Comparison of ENCODE assay signal across 12 mouse cellular contexts in the genomic region with DNA sequence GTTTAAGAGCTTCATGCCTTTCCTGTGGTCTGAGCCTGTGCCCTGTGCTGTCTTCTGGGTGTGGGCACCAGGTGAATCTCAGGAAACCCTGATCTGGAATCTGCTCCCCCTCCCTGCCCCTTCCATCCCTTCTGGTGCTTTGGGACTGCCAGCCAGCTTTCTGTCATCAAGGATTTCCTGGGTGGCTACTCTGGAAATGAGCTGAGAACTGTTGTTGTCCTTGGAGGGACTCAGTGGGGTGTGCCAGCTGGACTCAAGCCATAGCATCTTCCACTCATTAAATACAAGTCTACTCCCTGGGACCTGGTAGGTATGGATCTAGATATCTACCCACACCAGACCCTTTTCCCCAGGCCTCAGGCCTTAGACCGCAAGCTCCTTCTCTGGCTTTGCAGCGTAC. TPM values are rescaled to one million over a fixed set of nuclear protein-coding genes. Genes with fewer than 3 reads are reported as not detected.
A peak's percentile ranks its signal among the peaks of the same experiment; 100 is the strongest.
DNase-seq lines count a peak whose midpoint lies in the region; ATAC-seq lines count a peak whose summit lies in the region.
"Had no signal": no experiment of that assay in that cellular context is flagged by ENCODE, and none has a peak within 500 bp of the region (broad histone marks: within the 10 kb centered on the region; RNA-seq: fewer than 3 reads in every experiment).

No protein-coding gene starts in this region.

- no peak overlapping the region for H3K4me2 ChIP-seq in hindbrain, embryonic 14.5 days (replicated peaks)
- H3K4me2 ChIP-seq in hindbrain, embryonic 12.5 days (replicated peaks) = no peak overlapping the region
- H3K4me2 ChIP-seq: midbrain, embryonic 12.5 days had no signal

- H3K36me3 ChIP-seq in hindbrain, embryonic 14.5 days (replicated peaks; ENCODE audit: control insufficient read depth, insufficient read depth) = no peaks in the 10 kb centered on the region
- H3K36me3 ChIP-seq in hindbrain, embryonic 12.5 days = no peaks in the 10 kb centered on the region
- H3K36me3 ChIP-seq: midbrain, embryonic 12.5 days had no signal

- no peaks in the 10 kb centered on the region for H3K27me3 ChIP-seq in hindbrain, embryonic 14.5 days (ENCODE audit: control insufficient read depth, insufficient read depth, low read length)
- no peaks in the 10 kb centered on the region for H3K27me3 ChIP-seq in hindbrain, embryonic 12.5 days
- H3K27me3 ChIP-seq: midbrain, embryonic 12.5 days had no signal

- no peak overlapping the region for H3K4me3 ChIP-seq in hindbrain, embryonic 14.5 days (replicated peaks; ENCODE audit: low read length)
- no peak overlapping the region for H3K4me3 ChIP-seq in hindbrain, embryonic 12.5 days
- H3K4me3 ChIP-seq: midbrain, embryonic 12.5 days had no signal

- no peaks in the 10 kb centered on the region for H3K4me1 ChIP-seq in hindbrain, embryonic 14.5 days (replicated peaks; ENCODE audit: control insufficient read depth, insufficient read depth, low read length)
- no peaks in the 10 kb centered on the region for H3K4me1 ChIP-seq in hindbrain, embryonic 12.5 days
- H3K4me1 ChIP-seq: midbrain, embryonic 12.5 days had no signal

- peak; percentile 59 for DNase-seq in adrenal gland, adult 2 months
- no peak for DNase-seq in adrenal gland, postnatal 4 days (ENCODE audit: low spot score in 2 of 2)
- DNase-seq in hindbrain, embryonic 14.5 days (ENCODE audit: low spot score) = peak; percentile 38
- DNase-seq in Muller cell, postnatal 12 days (ENCODE audit: inconsistent ontology term) = peak; percentile 20
- peak; percentile 63 to 64 for DNase-seq in cerebellum, adult 18-20 months
- no peak for DNase-seq in kidney, adult 9 months
- DNase-seq in layer of hippocampus, adult 9-11 months = no peak
- DNase-seq: kidney, adult 18-20 months; lung, adult 2 months; right cerebral cortex, adult 18-20 months had no signal

- H3K9me3 ChIP-seq in hindbrain, embryonic 14.5 days (ENCODE audit: control insufficient read depth, low read length) = no peaks in the 10 kb centered on the region
- no peaks in the 10 kb centered on the region for H3K9me3 ChIP-seq in hindbrain, embryonic 12.5 days (replicated peaks)
- H3K9me3 ChIP-seq: midbrain, embryonic 12.5 days had no signal

- no peak overlapping the region for H3K27ac ChIP-seq in hindbrain, embryonic 14.5 days
- no peak overlapping the region for H3K27ac ChIP-seq in hindbrain, embryonic 12.5 days
- H3K27ac ChIP-seq: midbrain, embryonic 12.5 days had no signal

- no peak for ATAC-seq in hindbrain, embryonic 14.5 days (ENCODE audit: low FRiP score)
- no peak for ATAC-seq in hindbrain, embryonic 12.5 days (ENCODE audit: low FRiP score)

- H3K9ac ChIP-seq in hindbrain, embryonic 14.5 days = no peak overlapping the region
- H3K9ac ChIP-seq in hindbrain, embryonic 12.5 days = no peak overlapping the region
- H3K9ac ChIP-seq: midbrain, embryonic 12.5 days had no signal

- 90% methylated on average over 2 of the region's 2 CpGs for WGBS in hindbrain, embryonic 14.5 days
- 97% methylated on average over 2 of the region's 2 CpGs for WGBS in hindbrain, embryonic 12.5 days

RNA-seq across cellular contexts. Expression of a gene that starts 12.9 kb away (rescaled TPM):
- total RNA-seq in adrenal gland, adult 2 months (2021) = 100 to 1,000 TPM; 112 to 116 TPM
- polyA plus RNA-seq in adrenal gland, adult 2 months (2012; rRNA removed) = 31.4 and 36.7 TPM in 2 replicates
- 100 to 1,000 TPM; 109 to 129 TPM for total RNA-seq in adrenal gland, postnatal 4 days (2021)
- 150 and 160 TPM in 2 replicates for polyA plus RNA-seq in hindbrain, embryonic 14.5 days (2014; fragmentation: Nextera tagmentation; extraction: Ambion mirVana)
- polyA plus RNA-seq in hindbrain, embryonic 12.5 days (2016; fragmentation: Nextera tagmentation; extraction: Ambion mirVana) = 115 and 129 TPM in 2 replicates

Comparison
In these comparisons a context has a peak if more than half of its experiments do, and no peak if none do; other contexts are left out.
1. DNase-seq: peak in adrenal gland, adult 2 months (single experiment), hindbrain, embryonic 14.5 days (single experiment), Muller cell, postnatal 12 days (single experiment) and cerebellum, adult 18-20 months (2 of 2); none in adrenal gland, postnatal 4 days (0 of 2), kidney, adult 9 months (single experiment) and layer of hippocampus, adult 9-11 months (single experiment).